Mouse (Mus musculus) cortical plate, adult 2 months (tissue): Measurements from ENCODE around the gene Ppp1r3f.

ENCODE experiments used
- CTCF ChIP-seq: fragments of 200-500 bp; IDR thresholded peaks from 2 replicates; pipeline ENCODE4 v1.5.1; 2011; ENCODE audit warnings: mild to moderate bottlenecking, control low read depth, low read length; ENCODE audit not compliant: insufficient read depth; ENCODE audit errors: extremely low read depth
- POLR2A ChIP-seq: fragments of 200-500 bp; IDR thresholded peaks from 2 replicates; pipeline ENCODE4 v1.6.1; 2011; ENCODE audit warnings: mild to moderate bottlenecking, low read length, control low read depth; ENCODE audit not compliant: insufficient read depth; ENCODE audit errors: extremely low read depth

DNA sequence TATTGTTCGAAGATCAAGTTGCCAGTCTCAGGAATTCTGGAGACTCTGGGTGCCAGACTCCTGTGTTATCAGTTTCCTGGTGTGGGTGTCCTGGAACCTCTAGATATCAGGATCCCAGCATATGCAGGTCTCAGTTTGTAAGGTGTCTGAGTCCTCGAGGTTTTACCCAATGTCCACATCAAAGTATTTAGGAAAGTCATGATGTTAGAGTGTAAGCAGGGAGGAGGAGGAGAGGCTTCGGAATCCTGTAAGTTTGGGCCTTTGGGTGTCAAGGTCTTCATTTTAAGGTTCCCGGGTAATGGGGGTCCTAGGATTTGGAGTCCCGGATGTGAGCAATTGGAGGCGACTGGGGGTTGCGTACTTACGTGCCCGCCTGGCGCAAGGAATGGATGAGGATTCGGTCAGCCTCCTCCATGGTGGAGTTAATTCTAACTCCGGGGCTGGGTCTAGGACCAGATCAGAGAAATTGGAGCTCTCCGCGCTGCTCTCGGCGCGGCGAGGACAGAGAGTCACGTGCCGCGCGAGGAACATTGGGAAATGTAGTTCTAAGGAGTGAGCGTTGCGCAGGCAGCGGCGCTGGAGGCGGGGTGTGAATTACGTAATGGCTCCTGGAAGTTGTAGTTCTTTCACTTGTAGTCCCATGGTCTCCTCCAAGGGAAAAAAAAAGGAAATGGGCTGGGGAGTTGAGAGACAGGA lies 30.9 kb upstream of the Ppp1r3f start, which contains the start of gene Ccdc22:
- TF ChIP-seq CTCF (no peak), POLR2A (peak; percentile 55; the same call in 1 of the 2 replicates)
